Mouse (Mus musculus): ENCODE results near the gene Masp1. TPM values are rescaled to one million over a fixed set of nuclear protein-coding genes. Genes with fewer than 3 reads are reported as not detected.

Gene Masp1
- polyA plus RNA-seq, 1 experiment: 16.5 TPM

- no peaks in the 10 kb centered on the region for H3K79me3 ChIP-seq (ENCODE audit: low read depth)
Measured at GRCm38 (mm10) chr16:23412930-23413329, 107.7 kb downstream of the Masp1 start.

GRCm38 (mm10) chr16:23403008-23403755 is 117.4 kb downstream of the Masp1 start:
- no peak overlapping the region for H3ac ChIP-seq (ENCODE audit: control insufficient read depth, insufficient read length, low read depth)
- H3K79me2 ChIP-seq (ENCODE audit: control insufficient read depth, insufficient read depth): no peaks in the 10 kb centered on the region
- H3K36me3 ChIP-seq (ENCODE audit: control insufficient read depth, insufficient read depth): no peaks in the 10 kb centered on the region
- TF ChIP-seq CTCF (IDR thresholded peaks at IDR 0.05; ENCODE audit: control insufficient read depth, insufficient read depth, insufficient read length): peak; percentile 10
- TF ChIP-seq USF1 (IDR thresholded peaks at IDR 0.05; ENCODE audit: low read depth): peak; percentile 73
- no peak for TF ChIP-seq MYOD1 (IDR thresholded peaks at IDR 0.05; ENCODE audit: control insufficient read depth, insufficient read length, low read depth)
- no peak for TF ChIP-seq MYOG (IDR thresholded peaks at IDR 0.05; ENCODE audit: control insufficient read depth, extremely low read depth, insufficient read length)
- TF ChIP-seq CEBPB (IDR thresholded peaks at IDR 0.05; ENCODE audit: low read depth): no peak
- TF ChIP-seq MAX (IDR thresholded peaks at IDR 0.05): no peak
- no peak for TF ChIP-seq FOSL1 (IDR thresholded peaks at IDR 0.05; ENCODE audit: insufficient read depth, low read length, poor library complexity, severe bottlenecking)
- H3K4me3 ChIP-seq (ENCODE audit: insufficient read depth, poor library complexity, severe bottlenecking): no peak overlapping the region
- no peaks in the 10 kb centered on the region for H3K79me3 ChIP-seq (ENCODE audit: low read depth)
- H3K27me3 ChIP-seq (ENCODE audit: control insufficient read depth, insufficient read depth, insufficient read length): no peaks in the 10 kb centered on the region

More at GRCm38 (mm10) chr16:23412930-23413329, 107.7 kb downstream of the Masp1 start:
- Histone ChIP-seq H3K79me2 (ENCODE audit: control insufficient read depth, insufficient read depth) (no peaks in the 10 kb centered on the region), H3K4me3 (ENCODE audit: insufficient read depth, poor library complexity, severe bottlenecking) (no peak overlapping the region), H3K36me3 (ENCODE audit: control insufficient read depth, insufficient read depth) (no peaks in the 10 kb centered on the region), H3K27me3 (ENCODE audit: control insufficient read depth, insufficient read depth, insufficient read length) (no peaks in the 10 kb centered on the region), H3ac (ENCODE audit: control insufficient read depth, insufficient read length, low read depth) (no peak overlapping the region)
- TF ChIP-seq FOSL1 (IDR thresholded peaks at IDR 0.05; ENCODE audit: insufficient read depth, low read length, poor library complexity, severe bottlenecking) (no peak), CTCF (IDR thresholded peaks at IDR 0.05; ENCODE audit: control insufficient read depth, insufficient read depth, insufficient read length) (no peak), CEBPB (IDR thresholded peaks at IDR 0.05; ENCODE audit: low read depth) (no peak), MYOD1 (IDR thresholded peaks at IDR 0.05; ENCODE audit: control insufficient read depth, insufficient read length, low read depth) (no peak), MYOG (IDR thresholded peaks at IDR 0.05; ENCODE audit: control insufficient read depth, extremely low read depth, insufficient read length) (no peak), USF1 (IDR thresholded peaks at IDR 0.05; ENCODE audit: low read depth) (no peak), MAX (IDR thresholded peaks at IDR 0.05) (no peak)

DNA sequence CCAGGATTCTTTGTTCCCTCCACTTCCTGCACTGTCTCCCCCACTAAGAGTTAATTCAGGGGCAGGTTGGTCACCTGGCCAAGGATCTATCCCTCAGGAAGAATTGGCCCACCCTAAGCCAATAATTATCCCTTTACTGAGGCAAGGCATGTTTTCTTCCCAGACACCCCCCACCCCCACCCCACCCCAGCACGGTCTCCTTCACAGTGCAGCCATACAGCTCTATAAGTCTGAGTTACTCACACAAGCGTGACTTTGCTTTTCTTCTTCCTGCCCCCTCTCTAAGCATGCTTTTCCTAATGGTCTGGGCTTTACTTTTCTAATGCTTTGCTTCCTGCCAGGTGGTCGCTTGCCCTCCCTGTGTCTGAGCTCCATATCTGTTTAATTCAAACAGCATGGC is 118.7 kb downstream of the Masp1 start:
- H3K36me3 ChIP-seq (ENCODE audit: control insufficient read depth, insufficient read depth): no peaks in the 10 kb centered on the region
- H3K27me3 ChIP-seq (ENCODE audit: control insufficient read depth, insufficient read depth, insufficient read length): no peaks in the 10 kb centered on the region
- TF ChIP-seq FOSL1 (IDR thresholded peaks at IDR 0.05; ENCODE audit: insufficient read depth, low read length, poor library complexity, severe bottlenecking) (no peak), MYOG (IDR thresholded peaks at IDR 0.05; ENCODE audit: control insufficient read depth, extremely low read depth, insufficient read length) (no peak), MYOD1 (IDR thresholded peaks at IDR 0.05; ENCODE audit: control insufficient read depth, insufficient read length, low read depth) (no peak), MAX (IDR thresholded peaks at IDR 0.05) (no peak), CTCF (IDR thresholded peaks at IDR 0.05; ENCODE audit: control insufficient read depth, insufficient read depth, insufficient read length) (no peak), CEBPB (IDR thresholded peaks at IDR 0.05; ENCODE audit: low read depth) (no peak), USF1 (IDR thresholded peaks at IDR 0.05; ENCODE audit: low read depth) (no peak)
- H3K79me3 ChIP-seq (ENCODE audit: low read depth): no peaks in the 10 kb centered on the region
- H3K4me3 ChIP-seq (ENCODE audit: insufficient read depth, poor library complexity, severe bottlenecking): no peak overlapping the region
- H3K79me2 ChIP-seq (ENCODE audit: control insufficient read depth, insufficient read depth): no peaks in the 10 kb centered on the region
- H3ac ChIP-seq (ENCODE audit: control insufficient read depth, insufficient read length, low read depth): no peak overlapping the region

DNA sequence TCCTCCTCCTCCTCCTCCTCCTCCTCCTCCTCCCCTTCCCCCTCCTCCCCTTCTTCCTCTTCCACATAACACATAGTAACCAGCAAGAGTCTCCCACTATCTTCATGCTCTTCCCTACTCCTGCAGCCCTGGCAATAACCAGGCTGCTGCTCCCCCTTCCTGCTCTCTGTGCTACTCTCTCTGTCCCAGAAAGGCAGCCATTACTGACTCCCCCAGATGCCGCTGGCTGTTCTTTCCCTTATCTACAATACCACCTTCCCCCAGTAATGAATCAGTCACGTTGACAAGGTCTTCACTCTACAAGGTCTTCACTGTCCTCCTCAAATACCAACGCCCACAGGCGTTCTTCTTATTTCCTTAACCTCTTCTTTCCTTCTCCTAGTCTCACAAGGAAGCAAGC is 119.2 kb downstream of the Masp1 start:
- no peaks in the 10 kb centered on the region for H3K36me3 ChIP-seq (ENCODE audit: control insufficient read depth, insufficient read depth)
- H3K4me3 ChIP-seq (ENCODE audit: insufficient read depth, poor library complexity, severe bottlenecking): no peak overlapping the region
- H3K79me3 ChIP-seq (ENCODE audit: low read depth): no peaks in the 10 kb centered on the region
- TF ChIP-seq CTCF (IDR thresholded peaks at IDR 0.05; ENCODE audit: control insufficient read depth, insufficient read depth, insufficient read length) (no peak), CEBPB (IDR thresholded peaks at IDR 0.05; ENCODE audit: low read depth) (no peak), MAX (IDR thresholded peaks at IDR 0.05) (no peak), MYOG (IDR thresholded peaks at IDR 0.05; ENCODE audit: control insufficient read depth, extremely low read depth, insufficient read length) (no peak), MYOD1 (IDR thresholded peaks at IDR 0.05; ENCODE audit: control insufficient read depth, insufficient read length, low read depth) (no peak), FOSL1 (IDR thresholded peaks at IDR 0.05; ENCODE audit: insufficient read depth, low read length, poor library complexity, severe bottlenecking) (no peak), USF1 (IDR thresholded peaks at IDR 0.05; ENCODE audit: low read depth) (no peak)
- no peaks in the 10 kb centered on the region for H3K79me2 ChIP-seq (ENCODE audit: control insufficient read depth, insufficient read depth)
- H3ac ChIP-seq (ENCODE audit: control insufficient read depth, insufficient read length, low read depth): no peak overlapping the region
- H3K27me3 ChIP-seq (ENCODE audit: control insufficient read depth, insufficient read depth, insufficient read length): no peaks in the 10 kb centered on the region

Other genes with a start within 250 kb of the Masp1 start
- gene Rtp1, start 91.7 kb downstream of the Masp1 start, polyA plus RNA-seq (2012; fragmentation: generic; extraction: Trizol): not detected
- 0.69 TPM for gene Rtp4, start 524 bp downstream of the Masp1 start, polyA plus RNA-seq (2012; fragmentation: generic; extraction: Trizol)

Measured in C2C12 (cell line).